Mouse (Mus musculus): ENCODE data around the gene Asic5.

GRCm38 (mm10) chr3:82048681-82049080 is 66.6 kb downstream of the Asic5 start:
- TF ChIP-seq ZNF384 (IDR thresholded peaks at IDR 0.05; ENCODE audit: low read depth, low read length), result no peak
- no peak for TF ChIP-seq HCFC1 (IDR thresholded peaks at IDR 0.05; ENCODE audit: borderline replicate concordance, insufficient read depth, low read length)
- TF ChIP-seq MAFK (IDR thresholded peaks at IDR 0.05; ENCODE audit: insufficient read depth, low read depth, low read length), result no peak
- TF ChIP-seq CHD2 (IDR thresholded peaks at IDR 0.05; ENCODE audit: low read depth, low read length), result no peak

Data from ES-E14 (cell line).